Mouse (Mus musculus) G1E-ER4 (cell line): ENCODE measurements around the gene Bahcc1. TPM values are rescaled to one million over a fixed set of nuclear protein-coding genes. Genes with fewer than 3 reads are reported as not detected.

ENCODE experiments used
- GATA1 ChIP-seq: IDR thresholded peaks from one replicate; pipeline ENCODE4 v1.8.0; 2012; ENCODE audit warnings: low read length, inconsistent platforms
- polyA plus RNA-seq: library from polyadenylated mRNA; stranded (reverse); fragments of >175 nt; gene quantifications from 2 replicates; pipeline ENCODE4 v1.2.3, GENCODE M21; 2012

Bahcc1 gene
- polyA plus RNA-seq, 1 experiment: 0.12 TPM

- TF ChIP-seq GATA1: no peak
These were observed 9.4 kb downstream of the Bahcc1 start for GRCm38 (mm10) chr11:120241981-120242725.

GRCm38 (mm10) chr11:120242726-120243530 is 10.2 kb downstream of the Bahcc1 start:
- no peak for TF ChIP-seq GATA1

- TF ChIP-seq GATA1: no peak
These were observed 10.7 kb downstream of the Bahcc1 start for GRCm38 (mm10) chr11:120243531-120243820.

GRCm38 (mm10) chr11:120248160-120248793 is 15.5 kb downstream of the Bahcc1 start:
- TF ChIP-seq GATA1: no peak

GRCm38 (mm10) chr11:120248899-120249298 is 16.2 kb downstream of the Bahcc1 start:
- no peak for TF ChIP-seq GATA1

GRCm38 (mm10) chr11:120250991-120251949 is 18.5 kb downstream of the Bahcc1 start:
- TF ChIP-seq GATA1: no peak

GRCm38 (mm10) chr11:120251950-120252308 is 19.2 kb downstream of the Bahcc1 start:
- no peak for TF ChIP-seq GATA1

GRCm38 (mm10) chr11:120252398-120252797 is 19.7 kb downstream of the Bahcc1 start:
- no peak for TF ChIP-seq GATA1

GRCm38 (mm10) chr11:120252843-120253645 is 20.3 kb downstream of the Bahcc1 start:
- no peak for TF ChIP-seq GATA1

GRCm38 (mm10) chr11:120253646-120254315 is 21.0 kb downstream of the Bahcc1 start:
- no peak for TF ChIP-seq GATA1

GRCm38 (mm10) chr11:120254420-120254819 is 21.7 kb downstream of the Bahcc1 start:
- no peak for TF ChIP-seq GATA1

GRCm38 (mm10) chr11:120255038-120255437 is 22.3 kb downstream of the Bahcc1 start:
- TF ChIP-seq GATA1: no peak

GRCm38 (mm10) chr11:120255499-120255898 is 22.8 kb downstream of the Bahcc1 start:
- no peak for TF ChIP-seq GATA1

GRCm38 (mm10) chr11:120256108-120256507 is 23.4 kb downstream of the Bahcc1 start:
- no peak for TF ChIP-seq GATA1
